Mouse (Mus musculus): ENCODE data around the gene Tespa1.
"Not testable (repeated sequence)": the region's sequence is repeated elsewhere in the genome, so short reads cannot be mapped to it uniquely, and the experiment has no call there.

The Tespa1 gene

DNA sequence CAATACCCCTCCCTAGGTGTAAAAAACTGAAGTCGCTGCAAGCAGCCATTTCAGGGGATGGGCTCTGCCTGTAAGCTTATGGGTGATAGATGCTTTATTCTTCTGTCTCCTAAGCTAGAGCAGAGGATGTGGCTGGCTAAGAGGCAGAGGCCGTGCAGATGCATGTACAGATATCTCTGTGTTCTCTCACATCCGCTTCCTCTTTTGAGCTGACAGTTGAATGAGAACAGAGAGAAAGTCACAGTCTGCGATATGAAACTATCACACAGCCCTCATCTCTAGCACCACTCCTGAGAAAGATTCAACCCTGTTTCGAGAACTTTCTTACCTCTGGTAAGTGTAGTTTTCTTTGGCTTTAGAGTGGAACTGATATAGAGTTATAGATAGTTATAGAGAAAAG is at the start of gene Tespa1:
TSS of gene Tespa1 (plus strand) at position 234 of the 400 bp plus-strand sequence.
- DNase-seq (ENCODE audit: inconsistent ontology term), result no peak

DNA sequence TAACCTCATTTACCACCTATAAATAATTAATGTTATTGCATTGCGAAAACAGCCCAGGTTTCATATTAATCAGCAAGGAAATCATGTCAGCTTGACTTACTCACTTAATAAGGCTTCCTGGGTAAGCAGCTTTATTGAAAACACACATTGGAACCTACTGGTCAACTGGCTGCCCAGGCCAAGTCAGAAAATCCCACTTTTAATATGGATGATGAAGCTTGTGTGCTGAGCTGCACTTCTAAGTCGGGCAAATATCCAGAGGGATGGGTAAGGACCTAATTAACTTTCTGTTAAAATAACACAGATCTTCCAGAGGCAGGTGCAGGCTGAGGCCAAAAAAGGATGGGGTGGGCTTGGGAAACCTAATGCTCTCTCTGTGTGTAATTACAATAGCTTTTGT is 46.9 kb upstream of the Tespa1 start:
- no peak for DNase-seq (ENCODE audit: inconsistent ontology term)

DNA sequence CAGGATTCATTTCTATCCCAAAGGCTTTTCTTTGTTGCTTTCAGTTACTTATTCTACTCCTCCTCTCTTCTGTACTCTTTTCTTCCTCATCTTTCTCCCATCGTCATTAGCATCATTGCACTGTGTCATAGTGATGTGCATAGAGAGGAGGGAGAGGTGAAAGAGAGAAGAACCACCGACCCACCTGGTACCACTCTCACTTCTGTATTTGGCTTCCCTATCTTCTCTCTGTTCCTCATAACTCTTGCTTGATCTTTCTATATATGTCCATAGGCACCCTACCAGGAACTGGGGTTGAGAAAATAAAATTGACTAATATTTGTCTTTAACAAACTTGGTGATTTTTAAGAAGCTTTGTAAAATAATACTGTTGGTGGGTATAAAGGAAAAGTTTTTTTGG is 46.2 kb upstream of the Tespa1 start:
- no peak for DNase-seq (ENCODE audit: inconsistent ontology term)

DNA sequence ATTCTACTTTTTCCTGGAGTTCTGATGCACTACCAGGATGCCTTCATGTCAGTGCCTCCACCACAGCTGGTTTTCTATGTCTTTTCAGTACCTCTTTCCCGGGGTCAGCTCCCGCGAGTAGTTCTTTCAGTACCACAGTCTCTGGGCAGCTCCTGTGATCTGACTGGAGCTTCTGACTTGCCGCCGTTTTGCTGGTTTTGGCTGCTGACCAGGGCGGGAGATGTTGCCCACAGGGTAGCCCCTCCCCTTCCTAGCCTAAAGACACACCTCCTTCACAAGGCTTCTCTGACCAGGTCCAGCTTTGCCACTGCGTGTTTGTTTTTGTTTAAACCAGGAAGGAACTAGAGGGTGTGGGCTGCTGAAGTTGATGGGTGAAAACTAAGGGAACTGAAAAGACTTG is 42.6 kb upstream of the Tespa1 start, which contains the start of gene Neurod4:
TSS of gene Neurod4 (minus strand) at position 175 of the 400 bp plus-strand sequence.
- peak; percentile 43 for DNase-seq (ENCODE audit: inconsistent ontology term)

DNA sequence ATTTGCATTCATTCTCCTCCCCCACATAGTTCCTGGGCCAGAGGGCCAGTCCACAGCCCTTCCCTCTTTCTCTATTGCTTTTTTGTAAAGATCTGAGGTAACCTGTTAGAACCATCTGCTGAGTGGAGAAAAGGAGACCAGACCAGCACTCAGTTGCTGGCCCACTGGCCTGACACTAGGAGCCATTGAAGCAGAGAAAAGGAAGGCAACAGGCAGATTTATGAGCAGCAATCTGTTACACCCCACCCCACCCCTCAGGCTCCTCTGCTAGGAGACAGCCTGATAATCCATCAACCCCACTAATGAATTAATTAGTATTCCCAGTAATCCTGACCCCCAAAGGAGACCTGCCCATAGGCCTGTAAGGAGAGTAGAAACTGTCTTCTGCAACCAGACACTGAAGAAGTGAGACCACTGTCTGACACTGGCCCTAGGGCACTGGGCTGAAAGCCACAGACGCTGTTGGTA is 40.7 kb upstream of the Tespa1 start:
- no peak for DNase-seq (ENCODE audit: inconsistent ontology term)

DNA sequence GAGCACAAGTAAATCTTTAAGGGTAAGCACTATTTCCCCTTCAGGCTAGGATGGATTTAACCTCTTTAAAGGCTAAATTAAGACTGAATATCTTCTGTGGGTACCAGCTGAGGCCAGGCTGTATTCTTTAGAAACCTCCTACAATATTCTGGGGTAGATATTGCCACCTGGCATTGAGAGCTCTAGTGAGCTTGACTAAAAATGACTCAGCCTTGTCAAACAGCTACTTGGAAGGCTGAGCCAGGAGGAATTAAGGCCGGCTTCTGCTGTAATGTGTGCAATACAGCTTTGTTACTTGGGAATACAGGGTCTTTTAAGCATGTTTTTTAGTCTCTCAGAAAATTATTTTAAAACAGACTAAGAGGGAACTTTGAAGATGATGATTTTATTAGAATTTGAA is 35.5 kb upstream of the Tespa1 start:
- no peak for DNase-seq (ENCODE audit: inconsistent ontology term)

DNA sequence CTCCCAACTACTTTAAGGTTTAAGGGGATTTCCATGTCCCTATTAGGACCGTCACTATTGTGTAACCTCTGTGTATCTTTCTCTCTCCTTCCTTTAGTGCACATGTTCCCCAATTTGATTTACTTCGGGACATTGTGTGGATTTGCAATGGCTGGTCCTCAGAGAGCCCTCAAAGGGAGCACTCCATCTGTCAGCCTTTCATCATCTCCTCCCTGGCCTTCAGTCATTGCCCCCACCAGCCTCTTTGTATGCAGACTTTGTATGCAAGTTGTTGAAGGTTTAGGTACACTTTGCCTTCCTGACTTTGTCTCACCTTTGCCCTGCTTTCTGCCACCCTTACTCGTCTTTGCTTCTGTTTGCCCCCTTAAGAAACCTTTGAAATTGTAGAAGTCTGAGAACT is 34.7 kb upstream of the Tespa1 start:
- DNase-seq (ENCODE audit: inconsistent ontology term), result no peak

DNA sequence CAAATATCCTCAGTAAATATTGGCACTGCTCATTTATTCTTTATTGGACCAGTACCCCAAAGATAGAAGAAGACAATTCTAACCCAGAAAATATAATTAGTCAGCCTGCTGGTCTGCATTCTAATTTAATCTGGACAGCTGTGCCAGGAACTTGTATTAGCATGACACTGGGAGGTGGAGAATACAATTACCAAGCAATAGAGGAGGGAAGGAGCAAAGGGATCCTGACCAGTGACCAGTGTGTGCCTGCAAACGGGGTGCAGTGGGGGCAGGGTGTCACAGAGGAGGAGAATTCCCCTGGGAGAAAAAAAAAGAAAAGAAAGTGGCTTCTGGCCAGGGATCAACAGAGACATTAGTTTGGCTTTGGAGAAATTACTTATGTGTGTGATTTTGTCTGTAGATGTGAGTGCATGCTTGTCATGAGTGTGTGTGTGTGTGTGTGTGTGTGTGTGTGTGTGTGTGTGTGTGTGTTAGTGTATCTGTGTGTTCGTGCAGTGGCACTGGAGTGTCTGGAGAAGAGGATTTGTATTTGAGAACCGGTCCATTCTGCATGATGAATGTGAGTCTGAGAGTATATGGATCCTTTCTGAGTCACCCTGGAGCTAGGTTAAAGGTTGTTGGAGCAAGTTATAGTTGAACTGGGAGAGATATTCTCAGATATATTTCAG is 28.8 kb upstream of the Tespa1 start:
- no peak for DNase-seq (ENCODE audit: inconsistent ontology term)

DNA sequence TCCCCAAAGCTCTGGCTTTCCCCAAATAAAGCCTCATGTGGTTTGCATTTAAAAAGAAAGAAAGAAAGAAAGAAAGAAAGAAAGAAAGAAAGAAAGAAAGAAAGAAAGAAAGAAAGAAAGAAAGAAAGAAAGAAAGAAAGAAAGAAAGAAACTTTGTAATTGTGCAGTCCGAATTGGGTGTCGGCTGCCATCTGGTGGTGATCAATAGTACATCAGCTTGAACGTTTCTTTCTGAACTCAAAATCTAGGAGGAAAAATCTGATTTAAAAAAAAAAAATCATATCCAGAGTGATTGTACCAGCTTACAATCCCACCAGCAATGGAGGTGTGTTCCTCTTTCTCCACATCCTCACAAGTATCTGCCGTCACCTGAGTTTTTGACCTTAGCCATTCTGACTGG is 23.9 kb upstream of the Tespa1 start:
- DNase-seq (ENCODE audit: inconsistent ontology term), result not testable (repeated sequence)

DNA sequence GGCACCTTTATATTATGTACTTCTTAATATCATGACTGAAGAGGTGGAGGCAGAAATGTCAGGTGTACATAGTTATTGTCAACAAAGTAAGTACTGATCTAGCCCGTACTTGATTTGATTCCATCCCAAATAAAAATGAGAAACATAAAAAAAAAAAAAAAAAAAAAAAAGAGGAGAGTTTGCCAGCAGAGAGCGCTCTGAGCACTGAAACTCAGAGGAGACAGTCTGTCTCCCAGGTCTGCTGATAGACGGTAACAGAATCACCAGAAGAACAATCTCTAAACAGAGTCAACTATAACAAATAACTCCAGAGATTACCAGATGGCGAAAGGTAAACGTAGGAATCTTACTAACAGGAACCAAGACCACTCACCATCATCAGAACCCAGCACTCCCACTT is 18.5 kb upstream of the Tespa1 start:
- not testable (repeated sequence) for DNase-seq (ENCODE audit: inconsistent ontology term)

DNA sequence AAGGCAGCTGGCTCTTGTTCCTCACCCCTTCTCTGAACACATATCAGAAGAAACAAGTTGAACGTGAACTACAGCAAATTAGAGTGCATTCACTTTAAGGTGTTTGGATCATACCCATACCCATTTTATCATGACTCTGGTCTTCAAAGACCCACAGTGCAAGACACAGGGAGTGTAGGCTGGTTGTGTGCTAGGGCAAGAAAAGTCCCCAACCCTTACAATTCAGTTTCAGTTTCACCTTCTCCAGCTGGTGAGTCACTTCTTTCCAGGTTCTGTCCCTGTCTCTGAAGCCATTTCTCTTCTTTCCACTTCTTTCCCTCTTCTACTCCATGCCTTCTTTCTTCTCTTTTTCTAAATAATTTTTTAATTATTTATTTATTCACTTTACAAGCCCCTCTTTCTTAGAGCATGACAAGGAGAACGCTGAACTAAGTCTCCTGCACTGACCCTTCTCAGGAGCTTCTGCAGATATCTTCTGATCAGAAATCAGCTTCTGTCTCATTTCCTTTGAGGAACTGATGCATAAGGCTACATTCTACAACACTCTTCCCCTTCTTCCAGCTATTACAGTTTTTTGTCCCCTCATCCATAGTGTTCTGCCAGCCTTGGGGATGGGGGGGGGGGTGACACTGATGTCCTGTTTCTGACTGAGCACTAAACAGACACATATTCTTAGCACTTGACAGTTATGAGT is 11.0 kb upstream of the Tespa1 start:
- DNase-seq (ENCODE audit: inconsistent ontology term), result no peak

DNA sequence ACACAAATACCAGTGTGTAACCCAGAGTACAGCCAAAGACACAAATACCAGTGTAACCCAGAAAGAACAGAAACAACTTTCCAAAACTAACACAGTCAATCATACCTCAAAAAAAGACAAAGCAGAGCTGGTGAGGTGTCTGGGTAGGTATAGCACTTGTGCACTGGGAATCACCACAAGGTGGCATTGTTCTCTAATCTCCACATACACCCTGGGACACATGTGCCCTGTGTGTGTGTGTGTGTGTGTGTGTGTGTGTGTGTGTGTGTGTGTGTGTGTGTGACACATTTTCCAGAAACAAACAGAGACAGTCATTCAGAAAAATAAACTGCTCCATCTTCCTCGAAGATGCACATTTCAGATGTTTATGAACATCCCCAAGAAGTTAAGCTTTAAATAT is 9.1 kb upstream of the Tespa1 start:
- DNase-seq (ENCODE audit: inconsistent ontology term), result no peak

DNA sequence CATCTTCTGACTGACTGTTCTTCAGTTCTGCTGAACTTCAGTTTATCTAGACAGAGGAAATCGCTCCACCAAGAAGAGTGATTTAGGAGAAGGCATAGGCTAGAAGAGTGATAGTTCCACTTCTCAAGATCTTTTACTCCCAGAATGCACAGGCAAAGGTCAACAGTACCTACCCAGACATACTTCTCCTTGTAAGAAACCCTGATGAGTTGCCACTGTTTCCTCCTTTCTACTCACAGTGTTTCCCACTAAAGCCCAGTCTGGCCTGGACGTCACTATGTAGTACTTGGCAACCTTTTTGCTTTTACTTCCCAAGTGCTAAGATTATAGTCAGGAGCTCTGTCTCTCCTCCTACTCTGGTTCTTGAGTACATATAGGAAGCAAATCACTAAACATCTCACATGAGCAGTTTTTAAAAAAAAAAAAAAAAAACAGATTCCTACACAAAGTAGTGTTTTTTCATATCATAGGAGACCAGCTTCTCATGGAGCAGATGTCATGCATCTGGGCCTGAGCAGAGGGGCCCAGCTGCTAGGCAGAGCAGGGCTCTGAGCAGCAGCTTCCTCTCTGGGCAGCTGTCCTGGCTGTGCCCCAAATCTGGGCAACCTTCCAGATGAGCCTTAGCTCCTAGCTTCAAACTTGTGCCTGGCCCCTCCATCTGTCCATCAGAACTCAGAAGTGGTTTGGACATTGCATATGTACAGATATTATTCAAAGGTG is 8.4 kb upstream of the Tespa1 start:
- DNase-seq (ENCODE audit: inconsistent ontology term), result no peak

DNA sequence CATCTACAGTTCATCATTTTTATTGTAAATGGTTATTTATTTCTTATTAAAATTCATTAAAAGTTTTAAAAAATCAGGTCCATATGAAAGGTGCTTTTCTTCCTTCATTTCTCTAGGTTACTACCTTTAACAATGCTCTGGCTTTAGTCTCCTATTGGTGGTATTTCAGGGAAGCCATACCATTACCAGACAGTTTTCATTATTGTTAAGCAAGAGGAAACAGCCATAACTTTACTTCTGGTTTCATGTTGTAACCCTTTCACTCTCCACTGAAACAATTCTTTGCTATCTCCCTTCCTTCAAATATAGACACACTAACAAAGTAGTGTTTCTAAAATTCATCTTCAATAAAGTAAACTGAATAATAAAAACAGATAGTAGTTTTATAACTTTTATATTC is 6.8 kb upstream of the Tespa1 start:
- no peak for DNase-seq (ENCODE audit: inconsistent ontology term)

DNA sequence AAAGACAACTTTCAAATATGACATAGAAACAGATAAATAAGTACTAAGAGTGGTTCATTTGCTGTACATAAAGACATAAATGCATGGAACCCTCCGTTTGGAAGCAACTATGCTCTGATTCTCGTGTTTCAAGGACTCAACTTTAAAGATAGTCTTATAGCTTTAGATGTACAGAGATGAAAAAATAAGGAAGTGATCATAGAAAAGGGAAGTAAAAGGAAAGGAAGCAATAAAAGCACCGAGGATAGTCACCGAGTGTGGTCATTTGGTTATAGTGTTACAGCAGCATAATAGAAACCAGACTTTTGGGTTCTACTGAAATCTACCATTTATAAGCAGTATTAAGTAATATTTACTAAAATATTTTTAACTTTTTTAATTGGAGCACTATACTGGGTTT is 4.0 kb upstream of the Tespa1 start:
- no peak for DNase-seq (ENCODE audit: inconsistent ontology term)

DNA sequence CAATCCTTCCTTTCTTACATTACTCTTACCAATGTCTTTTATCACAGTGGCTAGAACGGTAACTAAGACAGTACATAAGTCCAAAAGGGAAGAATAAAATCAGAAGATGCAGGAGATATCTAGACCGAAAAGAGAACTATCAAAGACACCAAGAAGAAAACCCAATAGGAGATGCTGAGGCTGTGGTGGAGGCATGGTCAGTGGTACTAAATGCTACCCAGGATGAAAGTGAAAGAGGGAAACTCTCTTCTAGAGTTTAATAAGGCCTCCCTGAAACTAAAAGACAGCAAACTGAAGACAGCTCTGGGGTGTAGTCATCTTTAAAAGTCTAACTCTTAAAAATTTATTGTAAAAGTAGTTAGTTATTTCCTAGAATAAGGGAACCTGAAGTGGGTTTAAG is 2.0 kb upstream of the Tespa1 start:
- no peak for DNase-seq (ENCODE audit: inconsistent ontology term)

DNA sequence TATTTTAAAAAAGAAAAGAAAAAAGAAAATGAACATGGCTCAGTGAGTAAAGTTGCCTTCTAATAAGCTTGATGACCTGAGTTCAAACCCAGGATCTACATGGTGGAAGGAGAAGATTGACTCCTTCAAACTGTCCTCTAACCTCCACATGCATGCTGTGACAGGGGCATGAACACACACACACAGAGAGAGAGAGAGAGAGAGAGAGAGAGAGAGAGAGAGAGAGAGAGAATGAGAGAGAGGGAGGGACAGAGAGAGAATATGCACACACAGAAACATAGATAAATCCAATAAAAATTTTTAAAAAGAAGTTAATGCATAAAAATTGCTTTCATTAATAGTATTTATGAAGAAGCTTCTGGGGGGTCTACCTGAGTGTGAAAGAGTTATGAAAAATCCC is 608 bp upstream of the Tespa1 start:
- no peak for DNase-seq (ENCODE audit: inconsistent ontology term)

DNA sequence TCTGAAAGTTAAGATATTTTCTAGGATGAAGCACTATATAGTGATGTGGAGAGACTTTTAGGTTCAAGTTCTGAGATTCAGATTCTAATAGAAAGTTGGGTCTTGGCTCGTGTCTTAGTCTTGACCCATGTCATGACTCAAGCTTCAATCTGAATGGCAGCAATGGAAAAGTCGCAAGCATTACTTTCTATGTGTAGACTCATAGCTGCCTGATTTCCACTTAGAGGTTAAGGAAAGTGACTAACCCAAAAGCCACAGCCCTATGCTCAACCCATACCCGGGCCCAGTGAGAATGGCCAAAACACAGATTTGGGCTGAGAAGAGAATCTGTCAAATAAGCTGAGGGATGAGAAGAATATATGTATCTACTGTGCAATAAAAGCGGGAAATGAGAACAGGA is 1.6 kb downstream of the Tespa1 start:
- DNase-seq (ENCODE audit: inconsistent ontology term), result no peak

DNA sequence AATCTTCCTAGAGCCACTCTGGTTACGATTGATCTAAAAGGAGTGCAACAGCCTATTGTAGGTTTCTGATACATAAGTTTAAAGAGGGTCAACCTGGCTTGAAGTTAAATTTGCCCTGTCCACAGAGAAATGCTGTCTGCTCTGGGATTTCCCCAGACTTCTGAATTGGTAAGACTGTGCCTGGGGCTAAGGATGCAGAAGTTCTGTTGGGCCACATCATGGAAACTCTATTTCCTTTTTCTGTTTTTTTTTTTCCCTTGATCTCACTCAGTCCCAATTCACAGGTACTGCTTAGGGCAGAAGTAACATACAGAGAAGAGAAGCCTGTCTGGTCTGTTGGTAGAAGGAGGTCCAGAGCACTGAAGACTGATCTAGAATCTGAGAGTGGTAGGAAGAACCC is 8.0 kb downstream of the Tespa1 start:
- DNase-seq (ENCODE audit: inconsistent ontology term), result no peak

DNA sequence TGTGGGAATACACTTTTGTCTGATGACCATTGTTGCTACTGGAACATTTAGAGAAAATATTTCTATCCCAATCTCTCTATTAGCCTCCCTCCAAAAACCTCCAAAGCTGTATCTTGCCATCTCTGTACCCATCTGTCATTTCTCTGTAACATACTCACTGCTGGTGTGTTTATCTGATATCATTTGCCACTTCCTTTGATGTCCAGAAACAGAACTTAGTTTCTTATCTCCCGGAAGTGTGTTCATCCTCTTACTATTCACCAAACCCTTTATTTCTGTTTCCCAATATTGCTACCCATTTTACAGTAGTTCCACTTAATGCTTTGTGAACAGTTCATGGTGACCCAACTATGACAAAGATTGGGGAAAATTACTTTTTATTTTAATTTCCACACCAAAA is 13.7 kb downstream of the Tespa1 start:
- no peak for DNase-seq (ENCODE audit: inconsistent ontology term)

DNA sequence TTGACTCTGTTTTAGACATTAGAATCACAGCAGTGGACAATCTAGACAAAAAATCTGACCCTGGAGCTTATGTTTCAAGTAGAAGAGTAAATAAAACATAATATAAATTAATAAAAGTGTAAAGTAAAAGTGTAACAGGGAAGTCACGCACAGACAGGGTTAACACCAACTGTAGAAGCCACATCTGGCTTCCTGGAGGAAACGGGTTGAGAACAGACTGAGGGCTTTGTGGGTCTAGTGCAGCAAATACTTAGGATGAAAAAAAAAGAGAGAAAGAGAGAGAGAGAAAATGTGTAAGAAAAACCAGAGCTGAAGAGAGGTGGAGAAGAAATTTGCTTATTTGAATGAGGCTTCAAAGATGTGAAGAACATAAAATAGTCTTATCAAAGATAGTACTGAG is 14.9 kb downstream of the Tespa1 start:
- DNase-seq (ENCODE audit: inconsistent ontology term), result no peak

DNA sequence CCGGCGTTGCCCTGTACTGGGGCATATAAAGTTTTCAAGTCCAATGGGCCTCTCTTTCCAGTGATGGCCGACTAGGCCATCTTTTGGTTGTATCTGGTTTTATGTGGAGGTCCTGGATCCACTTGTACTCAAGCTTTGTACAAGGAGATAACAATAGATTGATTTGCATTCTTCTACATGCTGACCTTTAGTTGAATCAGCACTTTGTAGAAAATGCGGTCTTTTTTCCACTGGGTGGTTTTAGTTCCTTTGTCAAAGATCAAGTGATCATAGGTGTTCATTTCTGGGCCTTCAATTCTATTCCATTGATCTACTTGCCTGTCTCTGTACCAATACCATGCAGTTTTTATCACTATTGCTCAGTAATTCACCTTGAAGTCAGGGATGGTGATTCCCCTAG is 17.4 kb downstream of the Tespa1 start:
- not testable (repeated sequence) for DNase-seq (ENCODE audit: inconsistent ontology term)

DNA sequence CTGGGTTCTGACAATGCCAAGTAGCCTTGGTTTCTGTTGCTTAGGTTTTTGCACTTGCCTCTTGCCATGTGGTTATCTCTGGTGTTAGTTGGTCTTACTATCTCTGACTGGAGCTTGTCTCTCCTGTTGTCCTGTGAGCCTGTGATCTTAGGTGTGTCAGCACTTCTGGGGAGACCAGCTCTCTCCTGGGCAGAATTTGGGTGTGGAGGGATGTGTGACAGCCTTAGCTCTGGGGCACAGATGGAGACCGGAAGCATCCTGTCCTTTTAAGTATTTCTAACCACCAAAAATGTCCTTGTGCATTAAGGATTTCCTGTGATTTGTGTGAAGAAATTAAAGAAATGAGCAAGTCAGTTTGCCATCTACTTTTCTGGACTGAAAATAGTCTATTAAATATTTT is 21.4 kb downstream of the Tespa1 start:
- no peak for DNase-seq (ENCODE audit: inconsistent ontology term)

Measured in Muller cell, postnatal 12 days (primary cell).